Mouse (Mus musculus) cerebral cortex, adult 2 months (tissue): Measurements from ENCODE around the gene Dnaaf5.

Experiments
- WGBS: fragments of 180-500 bp; shearing (Covaris S2); methylation state at CpG from one replicate; pipeline ENCODE4 v1.1.7; 2018; 5-methylcytosine and 5-hydroxymethylcytosine counted together

The Dnaaf5 gene

DNA sequence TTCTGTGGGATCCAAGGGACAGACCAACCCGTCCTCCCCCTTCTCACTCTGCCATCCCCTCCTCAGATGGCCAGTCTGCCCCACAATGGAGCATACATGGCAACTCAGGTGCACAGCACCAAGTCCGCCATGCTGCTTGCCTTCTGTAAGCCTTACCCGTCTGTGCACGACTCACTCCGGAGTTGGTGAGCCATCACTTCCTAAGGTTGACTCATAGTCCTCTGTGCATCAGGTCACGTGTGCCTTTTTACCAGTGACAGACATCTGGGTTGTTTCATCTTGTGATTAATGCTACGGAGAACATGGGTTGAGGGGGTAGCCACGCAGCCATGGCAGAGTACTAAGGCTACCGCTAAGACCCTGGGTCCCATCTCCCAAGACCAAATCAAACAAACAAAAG is 9.4 kb upstream of the Dnaaf5 start:
- 67% methylated on average over 9 of the region's 9 CpGs for WGBS

DNA sequence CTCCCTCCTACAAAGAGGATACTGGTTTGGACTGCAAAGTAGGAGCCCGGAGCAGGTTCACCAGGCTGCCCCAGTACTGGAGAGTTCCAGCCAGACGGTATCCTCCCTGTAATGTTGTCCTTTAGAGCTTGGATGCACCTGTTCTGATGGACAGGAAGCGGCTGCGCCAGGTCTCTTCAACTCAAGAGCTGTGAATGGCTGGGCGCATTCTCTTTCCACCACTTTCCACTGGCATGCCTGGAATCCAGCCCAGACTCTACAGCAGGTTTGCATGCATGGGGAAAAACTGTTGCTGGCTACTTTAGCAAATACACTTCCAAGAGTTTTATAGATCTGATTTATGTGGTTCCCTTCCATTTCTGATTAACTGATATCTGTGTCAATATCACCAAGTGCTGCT is 8.7 kb upstream of the Dnaaf5 start:
- WGBS, result 36% methylated on average over 5 of the region's 5 CpGs

DNA sequence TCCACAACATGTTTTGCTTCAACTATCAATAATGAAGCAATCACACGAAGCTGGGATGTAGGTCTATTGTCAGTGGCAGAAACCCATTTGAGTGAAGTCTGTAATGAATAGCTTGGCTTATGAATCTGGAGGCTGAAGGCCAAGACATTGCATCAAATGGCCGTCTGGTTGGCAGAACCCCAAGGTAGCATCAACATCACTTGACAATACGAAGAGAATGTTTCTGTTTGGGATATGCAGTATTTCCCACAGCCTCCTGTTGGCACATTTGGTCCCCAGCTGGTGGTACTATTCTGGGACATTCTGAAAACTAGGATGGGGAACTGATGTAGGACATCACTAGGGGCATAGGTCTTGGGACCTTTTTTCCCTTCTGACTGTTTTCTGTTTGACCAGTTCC is 6.1 kb upstream of the Dnaaf5 start:
- WGBS, result 45% methylated on average over 3 of the region's 3 CpGs

DNA sequence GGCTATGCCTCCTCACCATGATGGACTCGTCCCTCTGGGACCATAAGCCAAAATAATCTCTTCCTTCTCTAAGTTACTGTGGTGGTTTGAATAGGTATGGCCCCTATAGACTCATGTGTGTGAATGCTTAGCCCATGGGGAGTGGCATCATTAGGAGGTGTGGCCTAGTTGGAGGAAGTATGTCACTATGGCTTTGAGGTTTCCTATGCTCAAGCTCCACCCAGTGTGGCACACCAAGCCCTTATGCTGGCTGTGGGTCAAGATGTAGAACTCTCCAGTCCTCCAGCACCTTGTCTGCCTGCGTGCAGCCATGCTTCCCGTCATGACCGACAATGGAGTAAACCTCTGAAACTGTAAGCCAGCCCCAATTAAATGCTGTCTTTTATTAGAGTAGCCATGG is 4.3 kb upstream of the Dnaaf5 start:
- 91% methylated on average over 4 of the region's 4 CpGs for WGBS

DNA sequence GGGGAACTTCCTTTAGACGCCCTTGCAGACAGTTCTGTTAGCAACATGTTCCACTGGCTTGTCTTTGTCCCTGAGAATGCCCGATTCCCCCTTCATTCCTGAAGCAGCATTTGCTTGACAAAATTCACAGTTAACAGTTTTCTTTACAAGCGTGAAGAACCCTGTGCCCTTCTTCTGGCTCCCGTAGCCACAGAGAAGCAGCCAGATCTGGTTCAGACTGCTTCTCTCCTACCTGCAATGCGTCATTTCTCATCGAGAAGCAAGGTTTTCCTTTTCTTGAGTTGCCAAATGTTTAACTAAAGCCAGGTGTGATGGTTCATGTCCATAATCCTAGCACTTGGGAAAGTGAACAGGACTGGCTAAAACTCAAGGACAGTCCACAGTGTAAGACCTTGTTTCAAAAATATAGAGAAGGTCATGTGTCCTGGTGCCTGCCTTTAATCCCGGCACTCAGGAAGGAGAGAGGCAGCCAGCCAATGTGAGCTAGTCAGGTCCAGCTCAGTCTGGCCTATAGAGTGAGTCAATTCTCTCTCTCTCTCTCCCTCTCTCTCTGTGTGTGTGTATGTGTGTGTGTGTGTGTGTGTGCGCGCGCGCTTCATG is 3.4 kb upstream of the Dnaaf5 start:
- WGBS, result 70% methylated on average over 11 of the region's 11 CpGs

DNA sequence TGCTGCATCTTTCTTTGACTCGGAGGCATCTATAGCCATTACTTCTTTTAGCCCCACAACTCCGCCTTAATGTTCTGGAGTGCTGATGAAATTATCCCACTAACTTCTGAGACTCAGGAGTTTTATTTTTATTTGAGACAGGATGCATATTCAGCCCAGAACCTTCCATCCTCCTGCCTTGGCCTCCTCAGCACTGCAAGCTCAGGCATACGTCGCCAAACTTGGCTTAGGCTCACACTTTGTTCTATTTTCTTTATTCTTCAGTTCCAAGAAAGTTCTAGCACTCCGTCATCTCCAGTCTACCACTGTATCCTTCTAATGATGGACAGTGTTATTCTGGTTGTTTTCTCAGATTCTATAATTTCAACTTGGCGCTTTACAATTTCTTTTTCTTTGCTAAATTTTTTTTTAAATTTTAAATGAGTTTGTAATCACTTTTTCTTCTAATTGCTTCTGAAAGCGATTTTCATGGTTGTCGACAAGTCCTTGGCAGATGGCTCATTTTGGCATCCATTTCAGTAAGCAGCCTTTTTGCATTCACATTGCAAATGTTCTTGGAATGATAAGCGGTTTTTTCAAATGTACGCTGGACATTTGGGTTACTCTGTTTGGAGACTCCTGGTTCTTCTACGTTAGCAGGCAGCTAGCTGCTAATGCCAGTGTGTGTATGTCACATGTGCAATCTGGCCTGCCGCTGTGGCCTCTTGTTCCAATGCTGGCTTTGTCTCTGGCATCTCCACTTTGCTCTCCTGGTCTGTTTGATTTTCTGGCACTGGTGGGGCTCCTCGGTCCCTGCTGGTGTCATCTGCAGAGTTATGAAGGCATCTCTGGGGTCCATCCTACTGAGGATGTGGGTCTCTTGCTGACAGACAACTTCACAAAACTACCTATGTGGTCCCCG is 2.6 kb upstream of the Dnaaf5 start:
- 43% methylated on average over 14 of the region's 14 CpGs for WGBS

DNA sequence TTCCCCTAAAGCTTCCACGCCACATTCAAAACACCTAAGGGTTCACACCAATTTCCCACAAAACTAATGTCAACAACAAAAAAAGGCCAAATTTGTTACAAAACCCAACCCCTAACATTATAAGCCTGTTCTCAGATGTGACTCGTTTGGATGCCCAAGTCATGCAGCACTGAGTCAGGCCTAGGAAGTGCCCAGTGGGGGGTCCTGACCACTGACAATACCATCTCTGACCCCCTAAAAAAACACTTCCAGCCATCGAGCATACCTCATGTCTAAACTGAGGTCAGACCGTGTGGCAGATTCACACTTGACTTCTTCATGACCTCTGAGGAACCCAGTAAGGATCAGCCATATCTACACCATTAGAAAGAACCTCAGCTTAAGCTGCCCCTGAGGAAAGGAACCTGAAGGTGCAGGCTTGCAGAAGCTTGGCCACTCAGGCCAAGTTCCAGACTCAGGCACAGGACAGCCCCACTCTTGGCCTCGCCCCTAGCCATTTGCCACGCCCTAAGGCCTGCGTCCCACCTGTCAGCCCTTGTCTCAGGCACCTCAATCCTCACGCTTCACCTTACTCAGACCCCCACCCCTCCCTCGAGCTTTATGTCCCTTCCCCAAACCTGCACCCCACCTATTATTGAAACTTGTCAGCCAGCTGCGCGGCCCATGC is 884 bp upstream of the Dnaaf5 start:
- 23% methylated on average over 11 of the region's 11 CpGs for WGBS

DNA sequence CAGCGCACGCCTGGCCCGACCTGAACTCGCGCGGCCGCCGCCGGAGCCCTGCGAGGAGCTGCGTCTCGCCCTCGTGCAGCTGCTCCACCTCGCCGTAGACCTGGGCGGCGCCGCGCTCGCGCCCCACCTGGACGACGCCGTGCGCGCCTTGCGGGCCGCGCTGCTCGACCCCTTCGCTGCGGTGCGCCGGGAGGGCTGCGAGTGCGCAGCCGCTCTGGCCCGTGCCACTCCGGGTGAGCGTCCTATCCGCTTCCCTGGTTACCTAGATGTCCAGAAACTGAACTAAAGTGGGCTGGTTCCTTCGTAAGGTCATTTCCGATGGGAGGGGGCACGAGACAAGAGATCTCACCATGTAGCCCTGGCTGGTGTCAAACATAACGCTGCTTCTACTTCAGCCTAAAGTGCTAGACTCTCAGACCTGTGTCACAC is 594 bp downstream of the Dnaaf5 start:
- under 1% methylated on average over 45 of the region's 45 CpGs for WGBS

DNA sequence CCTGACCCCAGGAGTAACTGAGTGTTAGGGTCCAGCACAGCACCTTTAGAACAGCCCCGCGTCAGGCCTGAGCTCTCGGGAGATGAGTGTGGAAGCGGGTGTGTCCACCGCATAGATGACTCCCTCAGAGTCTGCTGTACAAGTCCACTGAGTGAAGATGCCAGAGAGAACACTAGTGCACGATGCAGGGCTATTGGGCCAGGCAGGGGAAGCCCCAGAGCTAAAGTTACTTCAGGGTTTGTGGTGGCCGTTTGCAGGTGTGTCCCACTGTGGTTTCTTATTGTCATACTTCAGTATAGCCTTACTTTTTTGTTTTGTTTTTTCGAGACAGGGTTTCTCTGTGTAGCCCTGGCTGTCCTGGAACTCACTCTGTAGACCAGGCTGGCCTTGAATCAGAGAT is 10.9 kb downstream of the Dnaaf5 start:
- 90% methylated on average over 8 of the region's 8 CpGs for WGBS

DNA sequence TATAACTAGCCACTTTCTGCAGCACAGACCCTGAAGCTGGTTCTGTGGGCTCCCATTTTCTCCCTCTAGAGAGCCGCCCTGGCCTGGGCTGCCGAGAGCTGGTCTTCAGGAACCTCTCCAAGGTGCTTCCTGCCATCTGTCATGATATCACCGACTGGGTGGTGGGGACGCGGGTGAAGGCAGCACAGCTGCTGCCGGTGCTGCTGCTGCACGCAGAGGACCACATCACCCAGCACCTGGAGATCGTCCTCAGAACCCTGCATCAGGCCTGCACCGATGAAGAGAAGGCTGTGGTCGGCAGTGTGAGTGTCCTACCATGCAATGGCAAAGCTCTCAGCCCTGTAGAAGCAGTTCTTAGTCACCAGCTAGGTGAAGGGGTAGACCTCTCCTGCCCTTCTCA is 11.6 kb downstream of the Dnaaf5 start:
- WGBS, result 80% methylated on average over 10 of the region's 10 CpGs

DNA sequence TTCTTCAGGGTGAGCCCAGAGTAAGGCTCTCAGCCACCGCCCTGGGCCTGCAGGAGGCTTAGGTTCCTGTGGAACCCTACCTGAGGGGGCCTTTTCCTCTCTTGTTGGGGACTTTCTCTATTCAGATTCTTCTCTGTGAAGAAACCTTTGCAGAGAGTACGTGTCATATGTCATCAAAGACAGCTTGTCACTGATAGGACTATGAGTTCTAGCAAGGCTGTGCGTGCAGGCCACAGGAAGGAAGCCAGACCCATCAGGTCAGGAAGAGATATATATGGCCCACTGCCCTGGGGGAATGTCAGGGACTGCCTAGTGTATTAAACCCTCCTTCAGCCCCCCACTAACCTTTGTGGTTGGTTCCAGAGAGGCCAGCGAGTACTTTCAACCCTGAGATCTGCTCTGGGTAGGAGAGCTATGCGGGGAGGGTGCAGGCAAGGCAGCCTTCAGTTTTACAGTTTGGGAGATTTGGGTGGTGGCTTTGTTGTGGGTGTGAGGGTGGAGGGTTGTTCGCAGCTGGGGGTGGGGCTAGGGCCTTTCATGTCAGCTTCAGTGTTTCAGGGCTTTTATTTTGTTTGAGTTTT is 16.8 kb downstream of the Dnaaf5 start:
- 88% methylated on average over 6 of the region's 6 CpGs for WGBS

DNA sequence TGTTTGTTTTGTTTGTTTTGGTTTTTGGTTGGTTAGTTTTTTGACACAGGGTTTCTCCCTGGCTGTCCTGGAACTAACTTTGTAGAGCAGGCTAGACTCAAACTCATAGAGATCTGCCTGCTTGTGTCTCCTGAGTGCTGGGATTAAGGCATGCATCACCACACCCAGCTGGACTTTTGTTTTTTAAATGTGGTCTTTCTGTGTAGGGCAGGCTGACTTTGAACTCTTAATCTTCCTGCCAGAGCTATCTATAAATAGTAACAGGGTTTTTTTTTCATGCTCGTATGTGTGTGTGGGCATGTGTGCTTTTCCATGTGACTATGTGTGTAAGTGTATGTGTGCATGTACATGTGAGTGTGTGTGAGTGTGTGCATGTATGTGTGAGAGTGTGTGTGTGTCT is 17.5 kb downstream of the Dnaaf5 start:
- 76% methylated on average over 1 of the region's 1 CpGs for whole genome bisulfite sequencing

DNA sequence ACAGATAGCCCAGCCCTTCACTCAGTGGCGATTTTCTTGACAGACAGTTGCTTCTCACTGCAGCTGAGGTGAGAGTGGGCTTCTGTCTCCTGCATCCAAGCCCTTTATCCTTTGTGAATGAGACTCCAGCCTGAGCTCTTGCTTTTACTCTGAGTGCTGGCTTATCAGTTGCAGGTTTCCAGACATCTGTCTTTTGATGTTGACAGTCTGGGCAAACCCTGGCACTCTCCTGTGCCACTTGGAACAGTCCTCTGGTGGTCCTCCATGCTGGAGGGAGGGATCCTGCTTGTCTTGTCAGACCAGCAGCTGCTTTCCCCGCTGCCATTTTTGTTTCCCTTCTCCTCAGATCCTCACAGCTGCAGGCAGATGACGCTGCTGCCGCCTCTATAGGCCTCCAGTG is 21.9 kb downstream of the Dnaaf5 start:
- WGBS, result 90% methylated on average over 4 of the region's 4 CpGs

DNA sequence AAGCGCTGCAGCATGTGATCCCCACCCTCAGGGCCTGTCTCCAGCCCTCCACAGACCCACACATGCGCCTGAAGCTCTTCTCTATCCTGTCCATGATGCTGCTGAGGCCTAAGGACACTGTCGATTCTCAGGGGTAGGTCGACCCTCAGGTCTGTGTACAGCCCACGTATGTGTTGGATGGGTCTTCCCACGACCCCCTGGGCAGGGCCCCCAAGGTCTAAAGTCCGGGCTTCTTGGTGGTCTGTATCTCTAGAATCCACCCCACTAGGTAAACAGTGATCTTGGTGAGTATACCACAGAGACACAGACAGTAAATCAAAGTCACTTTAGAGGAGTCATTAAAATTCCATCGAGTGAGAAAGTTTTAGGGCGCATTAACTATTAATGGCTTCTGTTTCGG is 24.1 kb downstream of the Dnaaf5 start:
- 64% methylated on average over 10 of the region's 10 CpGs for WGBS

DNA sequence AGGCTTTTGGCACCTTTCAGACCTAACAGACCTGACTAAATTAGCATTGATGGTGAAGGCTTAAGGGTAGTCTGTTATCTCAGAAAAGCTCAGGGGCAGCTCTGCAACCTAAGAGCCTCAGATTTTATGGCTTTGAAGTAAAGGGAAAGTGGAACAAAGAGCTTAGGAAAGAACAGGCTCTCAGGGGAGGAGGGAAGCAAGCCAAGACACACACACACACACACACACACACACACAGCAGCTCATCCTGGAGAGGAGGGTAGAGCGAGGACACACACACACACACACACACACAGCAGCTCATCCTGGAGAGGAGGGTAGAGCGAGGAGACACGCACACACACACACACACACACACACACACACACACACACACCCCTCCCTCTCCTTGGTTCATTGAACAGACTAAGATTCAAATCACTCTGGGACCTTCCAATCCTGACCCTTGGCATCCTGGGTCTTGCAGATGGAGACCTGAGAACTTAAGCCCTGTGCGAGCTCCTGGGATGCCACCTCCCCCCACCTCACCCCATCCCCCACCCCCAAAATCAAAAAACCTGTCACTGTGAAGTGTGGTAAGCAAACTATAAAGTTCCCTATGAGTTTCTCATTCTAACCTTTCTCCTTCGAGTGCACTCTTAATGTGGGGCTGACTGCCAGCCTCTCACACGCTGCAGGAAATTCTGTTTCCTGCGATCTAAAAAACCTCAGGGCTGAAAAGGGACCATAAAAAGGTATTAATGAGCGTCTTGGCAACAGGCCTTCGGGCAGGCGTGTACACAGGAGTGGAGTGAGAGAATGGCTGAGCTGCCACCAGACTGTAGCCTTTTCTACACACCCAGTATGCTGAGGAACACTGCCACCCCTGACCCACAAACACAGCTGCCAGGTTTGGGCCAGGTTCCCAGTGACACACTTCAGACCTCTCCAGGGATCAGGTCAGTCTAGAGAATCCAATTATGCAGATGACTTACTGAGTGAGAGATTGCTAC is 24.8 kb downstream of the Dnaaf5 start:
- WGBS, result 48% methylated on average over 10 of the region's 10 CpGs

DNA sequence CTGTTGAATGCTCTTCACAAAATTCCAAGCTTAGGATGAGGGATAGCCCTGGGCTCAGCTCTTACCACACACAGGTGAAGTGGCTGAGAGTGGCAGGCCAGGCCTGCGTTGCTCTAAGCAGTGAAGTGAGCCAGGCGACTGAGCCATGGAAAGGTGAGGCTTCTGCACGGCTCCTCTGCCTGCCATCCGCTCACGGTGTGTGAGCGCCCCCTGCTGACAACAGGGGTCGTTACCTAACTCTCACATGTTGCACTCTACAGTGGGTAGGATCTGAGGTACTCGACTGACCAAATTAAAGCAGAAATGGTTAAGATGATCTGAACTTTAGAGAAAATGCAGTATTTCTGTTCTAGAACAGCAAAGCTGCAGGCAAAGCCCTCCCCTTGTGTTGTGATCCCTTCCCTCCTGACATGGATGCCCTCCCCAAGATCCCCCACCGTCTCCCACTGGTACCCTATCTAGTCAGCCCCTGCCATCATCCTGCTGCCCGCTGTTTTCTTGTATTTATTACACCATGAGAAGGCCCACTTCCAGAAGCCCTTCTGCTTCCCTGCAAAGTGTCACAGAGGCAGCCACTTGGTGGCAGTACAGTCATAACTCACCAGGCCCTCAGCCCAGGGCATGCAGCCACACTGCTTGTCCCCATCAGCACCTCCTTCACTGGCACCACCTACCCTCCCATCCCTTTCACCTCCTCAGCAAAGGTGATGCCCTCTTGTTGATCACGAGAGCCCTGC is 29.0 kb downstream of the Dnaaf5 start:
- 21% methylated on average over 11 of the region's 11 CpGs for WGBS

DNA sequence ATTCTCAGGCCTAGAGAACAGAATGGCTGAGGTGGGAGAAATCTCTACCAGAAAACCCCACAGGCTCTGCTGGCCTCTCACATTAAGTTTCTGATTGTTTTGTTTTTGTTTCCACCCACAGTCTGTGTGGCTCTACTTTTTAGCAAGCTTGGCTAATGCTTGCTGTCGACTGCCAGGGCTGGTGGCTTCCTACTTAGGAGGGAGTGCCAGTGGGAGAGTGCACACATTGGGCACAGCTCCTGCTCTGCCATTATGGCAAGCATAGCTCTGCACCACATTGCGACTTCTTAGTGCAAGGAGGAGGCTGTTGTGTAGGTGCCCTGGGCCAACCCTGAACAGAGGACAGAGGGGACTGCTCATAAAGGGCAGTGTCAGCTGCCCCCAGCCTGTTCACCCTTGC is 33.1 kb downstream of the Dnaaf5 start:
- 42% methylated on average over 2 of the region's 2 CpGs for WGBS

DNA sequence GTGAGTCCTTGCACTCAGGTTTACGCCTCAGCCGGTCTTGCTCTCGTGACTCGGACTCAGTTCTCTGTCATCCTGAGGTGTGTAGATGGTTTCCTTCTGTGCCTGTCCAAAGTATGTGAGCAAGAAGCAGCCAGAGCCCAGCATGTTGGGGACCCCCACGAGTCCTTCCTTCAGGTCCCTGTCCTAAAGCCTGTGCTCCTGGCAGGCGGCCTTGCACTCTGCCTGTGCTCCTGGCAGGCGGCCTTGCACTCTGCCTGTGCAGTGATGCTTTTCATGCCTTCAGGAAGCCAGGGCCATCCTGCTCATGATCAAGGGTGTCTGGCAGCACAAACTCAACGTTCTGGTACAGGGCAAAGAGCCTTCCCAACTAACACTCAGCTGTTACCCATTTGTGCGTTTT is 33.6 kb downstream of the Dnaaf5 start:
- WGBS, result 93% methylated on average over 9 of the region's 9 CpGs

DNA sequence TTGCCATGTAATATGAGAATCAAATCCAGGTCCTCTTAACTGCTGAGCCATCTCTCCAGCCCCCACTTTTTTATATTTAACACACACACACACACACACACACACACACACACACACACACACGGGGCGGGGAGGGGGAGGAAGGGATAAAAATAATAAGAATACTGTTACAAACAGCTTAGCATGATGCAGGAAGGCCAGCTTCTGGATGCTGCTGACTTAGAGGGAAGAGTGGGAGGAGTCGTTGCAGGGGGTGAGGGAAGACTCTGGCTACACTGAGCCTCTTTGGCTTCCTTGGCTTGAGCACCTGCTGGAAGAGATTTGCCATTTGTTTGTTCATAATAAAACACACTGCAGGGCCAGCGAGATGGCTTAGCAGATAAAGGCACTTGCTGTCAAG is 34.9 kb downstream of the Dnaaf5 start:
- 41% methylated on average over 4 of the region's 4 CpGs for WGBS

DNA sequence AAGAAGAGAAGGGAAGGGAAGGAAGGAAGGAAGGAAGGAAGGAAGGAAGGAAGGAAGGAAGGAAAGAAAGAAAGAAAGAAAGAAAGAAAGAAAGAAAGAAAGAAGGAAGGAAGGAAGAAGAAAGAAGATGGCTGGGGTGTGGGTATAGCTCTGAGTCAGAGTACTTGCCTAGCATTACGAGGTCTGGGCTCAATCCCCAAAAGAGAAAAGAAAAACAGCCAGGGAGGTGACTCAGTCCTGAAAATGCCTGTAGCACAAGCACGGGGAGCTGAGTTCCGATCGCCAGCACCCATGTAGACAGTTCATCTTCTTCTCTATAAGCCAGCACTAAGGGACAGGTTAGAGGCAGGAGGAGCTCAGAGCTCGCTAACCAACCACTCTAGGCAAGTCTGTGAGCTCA is 39.7 kb downstream of the Dnaaf5 start:
- WGBS, result 63% methylated on average over 5 of the region's 5 CpGs

DNA sequence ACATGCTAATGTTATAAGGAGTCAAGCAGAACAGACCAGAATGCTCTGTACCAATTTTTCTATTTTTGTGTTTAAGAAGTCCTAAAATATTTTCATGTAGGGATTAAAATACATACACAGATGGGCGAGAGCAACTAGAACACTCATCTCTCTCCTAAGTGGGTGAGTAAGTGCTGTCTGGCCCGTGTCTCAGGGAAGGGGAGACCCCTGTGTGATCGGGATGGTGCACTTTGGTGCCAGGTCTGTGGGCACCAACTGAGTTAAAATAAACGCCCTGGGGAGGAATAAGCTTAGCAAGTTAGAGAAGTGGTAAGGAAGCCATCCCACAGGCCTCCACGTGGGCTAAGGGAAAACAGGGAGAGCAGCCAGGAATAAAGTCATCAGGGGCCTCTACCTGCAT is 40.9 kb downstream of the Dnaaf5 start:
- 50% methylated on average over 5 of the region's 5 CpGs for WGBS
